Mouse (Mus musculus) liver, postnatal 0 days (tissue): Measurements from ENCODE around the gene Ralgapa2. TPM values are rescaled to one million over a fixed set of nuclear protein-coding genes. Genes with fewer than 3 reads are reported as not detected.
A peak's percentile ranks its signal among the peaks of the same experiment; 100 is the strongest.

Source experiments
- ATAC-seq: fragments of 200-750 bp; cut with Nextera tagmentation; 2 replicates; pipeline ENCODE4 v1.8.0; 2017; ENCODE audit warnings: mild to moderate bottlenecking, moderate library complexity
- DNase-seq: peaks from one replicate; pipeline ENCODE4 v3.0.0-alpha.2; 2016
- H3K27ac ChIP-seq: fragments of 300-500 bp; sonication (generic); 2 replicates; pipeline ENCODE4 v1.5.1; 2014; ENCODE audit warnings: antibody characterized with exemption, moderate library complexity, mild to moderate bottlenecking, low read depth
- H3K27me3 ChIP-seq: fragments of 300-500 bp; sonication (generic); 2 replicates; pipeline ENCODE4 v1.6.1; 2014; ENCODE audit warnings: low read length, control low read depth, mixed read lengths; ENCODE audit not compliant: insufficient read depth
- H3K36me3 ChIP-seq: fragments of 300-500 bp; sonication (generic); replicated peaks from 2 replicates; pipeline ENCODE4 v1.6.1; 2014; ENCODE audit warnings: mild to moderate bottlenecking, control low read depth, low read length, moderate library complexity, mixed read lengths; ENCODE audit not compliant: insufficient read depth
- H3K4me1 ChIP-seq: fragments of 300-500 bp; sonication (generic); 2 replicates; pipeline ENCODE4 v1.6.1; 2014; ENCODE audit warnings: antibody characterized with exemption, mild to moderate bottlenecking, control low read depth; ENCODE audit not compliant: insufficient read depth
- H3K4me2 ChIP-seq: fragments of 300-500 bp; sonication (generic); 2 replicates; pipeline ENCODE4 v1.6.1; 2014; ENCODE audit warnings: low read depth, mild to moderate bottlenecking, low read length, moderate library complexity, mixed read lengths
- H3K4me3 ChIP-seq: fragments of 300-500 bp; sonication (generic); 2 replicates; pipeline ENCODE4 v1.5.1; 2014; ENCODE audit warnings: low read depth, low read length
- H3K9ac ChIP-seq: fragments of 300-500 bp; sonication (generic); replicated peaks from 2 replicates; pipeline ENCODE4 v1.6.1; 2014; ENCODE audit warnings: mild to moderate bottlenecking, moderate library complexity
- H3K9me3 ChIP-seq: fragments of 300-500 bp; sonication (generic); 2 replicates; pipeline ENCODE4 v1.6.1; 2016; ENCODE audit warnings: mild to moderate bottlenecking, control low read depth, low read length, mixed read lengths
- CTCF ChIP-seq: sonication (generic); IDR thresholded peaks from 2 replicates; pipeline ENCODE4 v1.5.1; 2016; ENCODE audit warnings: antibody characterized with exemption, low read depth
- EP300 ChIP-seq: IDR thresholded peaks from 2 replicates; pipeline ENCODE4 v1.6.1; 2016; ENCODE audit warnings: antibody characterized with exemption, low read depth, mild to moderate bottlenecking
- WGBS: fragments of 180-500 bp; shearing (Covaris S2); extraction: QIAGEN DNeasy Blood & Tissue Kit; methylation state at CpG from one replicate; pipeline ENCODE4 v1.1.7; 2014; ENCODE audit not compliant: insufficient replicate concordance; 5-methylcytosine and 5-hydroxymethylcytosine counted together
- polyA plus RNA-seq: library from polyadenylated mRNA; unstranded; fragments of >200 nt; fragmentation: Nextera tagmentation; extraction: Ambion mirVana; gene quantifications from 2 replicates; pipeline ENCODE4 v1.2.1, GENCODE M21; 2015

The Ralgapa2 gene
- polyA plus RNA-seq, 1 experiment from 2014 or later, result 4.1 TPM

DNA sequence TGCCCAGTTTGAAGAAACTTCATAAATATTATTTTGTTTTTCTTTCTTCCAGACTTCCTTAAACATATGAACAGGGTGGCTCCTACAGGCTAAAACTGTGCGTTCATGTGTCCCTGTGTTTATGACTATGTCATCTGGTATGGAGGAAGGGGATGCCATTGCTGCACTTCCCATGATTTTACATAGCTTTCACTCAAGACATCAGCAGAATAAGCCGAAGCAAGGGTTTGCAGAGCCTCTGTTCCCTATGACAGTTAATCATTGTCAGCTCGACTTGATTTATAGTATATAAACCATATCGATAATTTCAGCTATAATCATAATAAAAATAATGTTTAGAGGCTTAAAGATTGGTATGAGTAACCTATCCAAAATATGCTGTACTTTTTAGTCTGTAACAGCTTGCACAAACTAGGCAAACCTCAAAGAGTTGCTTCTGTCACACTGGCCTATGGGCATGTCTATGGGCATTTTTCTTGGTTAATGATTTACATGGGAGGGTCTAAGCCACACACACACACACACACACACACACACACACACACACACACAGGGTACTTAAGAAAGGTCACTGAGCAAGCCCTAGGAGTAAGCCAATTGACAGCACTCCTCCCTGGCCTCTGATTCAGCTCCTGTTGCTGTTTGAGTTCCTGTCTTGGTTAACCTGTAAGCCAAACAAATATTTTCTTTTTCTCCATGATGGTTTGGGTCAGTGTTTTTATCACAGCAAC lies 12.7 kb upstream of the Ralgapa2 start:
- no peak overlapping the region for H3K9ac ChIP-seq
- no peaks in the 10 kb centered on the region for H3K36me3 ChIP-seq

DNA sequence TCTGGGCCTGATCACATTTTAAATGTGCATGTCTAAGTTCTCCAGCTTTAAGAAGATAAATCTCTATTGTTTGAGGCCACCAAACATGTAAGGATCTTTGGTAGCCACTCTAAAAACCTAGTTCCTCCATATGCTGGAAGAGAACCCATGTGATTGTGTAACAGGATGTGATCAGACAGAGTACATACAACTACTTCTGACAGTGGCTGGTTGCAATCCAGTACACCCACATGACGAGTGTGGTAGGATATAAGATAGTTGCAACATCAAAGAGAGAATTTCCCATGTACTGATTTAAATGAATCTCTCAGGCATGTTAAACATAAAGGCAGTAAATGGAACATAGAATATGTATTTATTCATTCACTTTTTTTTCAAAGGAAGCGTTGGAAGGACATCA lies 4.8 kb upstream of the Ralgapa2 start:
- Histone ChIP-seq H3K4me1 (peaks cover 5% of the 10 kb centered on the region; the same call in 1 of the 2 replicates), H3K27me3 (no peaks in the 10 kb centered on the region), H3K27ac (no peak overlapping the region), H3K9me3 (no peaks in the 10 kb centered on the region), H3K9ac (no peak overlapping the region), H3K36me3 (no peaks in the 10 kb centered on the region), H3K4me3 (no peak overlapping the region), H3K4me2 (no peak overlapping the region)
- ATAC-seq (no peak), DNase-seq (no peak)
- TF ChIP-seq CTCF, result no peak
- TF ChIP-seq EP300, result no peak
- WGBS, result 48% methylated on average over 2 of the region's 2 CpGs

More for the DNA sequence above, 12.7 kb upstream of the Ralgapa2 start:
- TF ChIP-seq EP300 (peak; percentile 61; the same call in 1 of the 2 replicates), CTCF (no peak)
- peak; percentile 66 for DNase-seq
- Histone ChIP-seq H3K4me2 (peak overlapping the region; percentile 18; the same call in 1 of the 2 replicates), H3K27ac (peak overlapping the region; percentile 55), H3K4me1 (peaks cover 8% of the 10 kb centered on the region; the same call in 1 of the 2 replicates), H3K4me3 (no peak overlapping the region), H3K27me3 (no peaks in the 10 kb centered on the region), H3K9me3 (no peaks in the 10 kb centered on the region)
- WGBS, result 62% methylated on average over 4 of the region's 4 CpGs
- peak; percentile 99 for ATAC-seq

DNA sequence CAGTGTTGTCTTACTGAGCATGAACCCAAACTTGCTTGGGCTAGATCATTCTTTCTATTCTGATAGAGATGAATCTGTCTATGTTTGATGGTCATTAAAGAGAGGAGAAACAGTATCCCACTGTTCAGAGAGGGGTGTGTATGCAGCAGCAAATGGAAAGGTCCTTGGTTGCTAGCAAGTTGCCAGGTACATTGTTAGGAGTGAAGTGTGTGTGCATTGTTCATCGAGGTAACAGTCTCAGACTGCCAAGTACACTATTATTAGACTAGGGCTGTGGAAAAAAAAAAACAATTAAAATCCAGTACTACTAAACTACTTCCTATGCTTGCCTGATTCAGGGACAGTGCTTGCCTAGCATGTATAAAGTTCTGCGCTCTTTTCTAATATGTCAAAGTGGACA lies 2.9 kb upstream of the Ralgapa2 start:
- Histone ChIP-seq H3K4me1 (peaks cover 11% of the 10 kb centered on the region; the same call in 1 of the 2 replicates), H3K4me3 (no peak overlapping the region), H3K9ac (no peak overlapping the region), H3K27ac (no peak overlapping the region), H3K4me2 (no peak overlapping the region), H3K27me3 (no peaks in the 10 kb centered on the region), H3K36me3 (no peaks in the 10 kb centered on the region), H3K9me3 (no peaks in the 10 kb centered on the region)
- WGBS, result 70% methylated on average over 2 of the region's 2 CpGs
- TF ChIP-seq EP300 (no peak), CTCF (no peak)
- no peak for DNase-seq
- ATAC-seq, result no peak

DNA sequence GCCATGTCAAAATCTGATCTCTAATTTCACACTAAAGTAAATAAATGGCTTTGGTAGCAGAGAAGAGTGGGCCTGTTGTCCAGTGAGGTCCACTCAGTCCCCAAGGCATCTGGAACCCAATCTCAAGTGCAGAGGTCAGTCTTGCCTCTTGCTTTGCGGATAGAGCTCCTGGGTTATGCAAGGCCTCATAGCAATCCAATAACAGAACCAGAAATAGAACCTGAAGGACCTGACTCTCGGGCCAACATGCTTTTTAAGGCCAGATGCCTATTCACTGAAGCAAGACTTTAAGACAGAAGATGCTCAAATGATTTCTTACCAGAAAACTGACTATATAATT lies 407 bp upstream of the Ralgapa2 start:
- no peak overlapping the region for H3K4me3 ChIP-seq

DNA sequence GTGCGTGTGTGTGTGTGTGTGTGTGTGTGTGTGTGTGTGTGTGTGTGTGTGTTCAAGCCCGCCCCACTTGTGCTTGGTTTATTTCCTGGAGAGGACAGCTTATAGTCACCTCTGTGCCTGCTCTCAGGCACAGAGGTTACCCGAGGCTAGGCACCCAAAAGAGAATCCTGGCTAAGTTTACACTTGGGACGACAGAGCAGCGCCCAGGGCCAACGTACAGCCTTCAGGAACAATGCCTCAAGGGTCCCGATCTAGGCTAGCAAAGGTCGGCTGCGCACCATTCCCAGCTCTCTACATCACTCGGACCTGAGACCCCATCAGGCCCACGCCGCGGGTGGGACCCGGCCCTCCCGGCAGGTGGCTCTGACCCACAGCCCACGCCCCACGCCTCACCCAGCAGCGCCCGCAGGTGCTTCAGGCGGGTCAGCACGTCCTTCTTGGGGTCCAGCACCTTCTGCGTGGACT lies 711 bp downstream of the Ralgapa2 start:
- H3K36me3 ChIP-seq, result no peaks in the 10 kb centered on the region

More for the DNA sequence above, 407 bp upstream of the Ralgapa2 start:
- ATAC-seq (no peak), DNase-seq (no peak)
- no peak for TF ChIP-seq EP300
- no peak for TF ChIP-seq CTCF
- H3K36me3 ChIP-seq, result no peaks in the 10 kb centered on the region
- H3K4me2 ChIP-seq, result peak overlapping the region; percentile 56
- no peaks in the 10 kb centered on the region for H3K9me3 ChIP-seq
- WGBS, result 59% methylated on average over 2 of the region's 2 CpGs
- no peak overlapping the region for H3K9ac ChIP-seq
- H3K4me1 ChIP-seq, result peaks cover 16% of the 10 kb centered on the region
- H3K27me3 ChIP-seq, result no peaks in the 10 kb centered on the region
- H3K27ac ChIP-seq, result no peak overlapping the region

DNA sequence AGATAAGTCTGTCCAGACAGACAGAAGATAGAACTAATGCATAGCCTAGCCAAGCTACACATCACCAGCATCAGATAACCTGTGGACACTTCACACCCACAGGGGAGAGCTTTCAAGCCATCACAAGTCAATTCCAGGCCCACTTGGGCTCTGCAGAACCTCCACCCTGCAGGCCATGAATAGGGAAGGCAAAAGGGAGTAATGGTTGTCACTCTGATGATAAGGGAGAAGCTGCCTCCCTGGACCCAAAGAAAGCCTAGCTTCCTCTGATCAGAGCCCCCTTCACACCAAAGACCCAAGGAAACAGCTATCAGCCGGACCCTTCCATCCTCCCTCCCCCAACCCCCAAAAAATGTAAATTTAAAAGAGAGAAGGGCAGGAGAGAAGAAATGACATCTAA lies 1.4 kb downstream of the Ralgapa2 start:
- TF ChIP-seq CTCF, result no peak
- no peak for TF ChIP-seq EP300
- Histone ChIP-seq H3K27me3 (no peaks in the 10 kb centered on the region), H3K27ac (peak overlapping the region; percentile 87), H3K4me1 (peaks cover 22% of the 10 kb centered on the region), H3K4me3 (peak overlapping the region; percentile 87), H3K36me3 (no peaks in the 10 kb centered on the region), H3K9ac (peak overlapping the region; percentile 93), H3K4me2 (peak overlapping the region; percentile 76), H3K9me3 (no peaks in the 10 kb centered on the region)
- 18% methylated on average over 1 of the region's 1 CpGs for WGBS
- DNase-seq, result no peak
- no peak for ATAC-seq

More for the DNA sequence above, 711 bp downstream of the Ralgapa2 start:
- WGBS, result under 1% methylated on average over 21 of the region's 22 CpGs
- ATAC-seq (peak; percentile 8), DNase-seq (peak; percentile 56)
- H3K4me1 ChIP-seq, result peaks cover 20% of the 10 kb centered on the region
- no peaks in the 10 kb centered on the region for H3K27me3 ChIP-seq
- H3K27ac ChIP-seq, result peak overlapping the region; percentile 87
- peak overlapping the region; percentile 93 for H3K9ac ChIP-seq
- peak overlapping the region; percentile 76 for H3K4me2 ChIP-seq
- TF ChIP-seq CTCF (no peak), EP300 (no peak)
- H3K4me3 ChIP-seq, result peak overlapping the region; percentile 87
- H3K9me3 ChIP-seq, result no peaks in the 10 kb centered on the region
